Mouse (Mus musculus) NIH3T3 (cell line): ENCODE data around the gene Gm17622.
A peak's percentile ranks its signal among the peaks of the same experiment; 100 is the strongest.

Experiments
- DNase-seq: peaks from one replicate; pipeline ENCODE4 v3.0.0-alpha.2; 2012; ENCODE audit warnings: low read depth

Gm17622 gene

DNA sequence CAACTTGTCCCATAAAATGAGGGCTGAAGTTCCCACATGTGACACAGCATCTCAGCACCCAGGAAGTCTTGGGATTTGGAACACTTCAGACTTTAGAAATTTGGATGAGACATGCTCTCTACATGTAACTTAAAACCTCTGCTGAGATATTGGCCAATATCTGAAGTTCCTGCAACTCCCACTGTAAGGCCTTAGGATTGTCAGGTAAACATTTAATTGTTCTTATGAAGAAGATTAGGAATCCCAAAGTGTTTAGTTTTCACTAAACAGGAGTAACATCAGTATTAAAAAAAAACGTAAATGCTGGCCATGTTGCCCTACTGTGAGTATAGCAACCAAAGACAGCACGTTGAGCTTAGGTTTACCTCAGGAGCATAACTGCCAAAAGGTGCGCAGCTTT, at the start of gene Gm17622:
Gene Gm17622 (plus strand): TSS at position 301 of the 400 bp plus-strand sequence.
- DNase-seq = no peak

- no peak for DNase-seq
These were observed 40.2 kb upstream of the Gm17622 start for GRCm38 (mm10) chr13:96450205-96450856.

- peak; percentile 48 for DNase-seq
These were observed 39.7 kb upstream of the Gm17622 start for GRCm38 (mm10) chr13:96450869-96451268.

- DNase-seq = no peak
These were observed 39.0 kb upstream of the Gm17622 start for GRCm38 (mm10) chr13:96451386-96452140.

DNA sequence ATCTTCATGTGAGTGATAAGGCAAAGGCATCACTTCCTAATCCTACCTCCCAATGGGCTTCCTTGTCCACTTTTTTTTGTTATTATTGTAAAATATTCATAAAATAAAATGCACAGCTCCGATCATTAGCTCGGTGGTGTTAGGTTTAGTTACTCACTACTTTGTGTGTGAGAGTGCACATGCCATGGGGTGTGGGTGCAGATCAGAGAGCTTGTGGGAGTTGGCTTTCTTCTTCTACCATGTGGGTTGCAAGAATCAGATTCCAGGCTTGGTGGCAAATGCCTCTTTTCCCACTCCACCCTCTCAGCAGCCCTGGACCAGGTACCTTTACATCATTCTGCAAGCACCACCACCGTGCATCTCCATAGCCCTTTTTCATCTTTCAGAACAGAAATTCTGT, 37.9 kb upstream of the Gm17622 start:
- no peak for DNase-seq

DNA sequence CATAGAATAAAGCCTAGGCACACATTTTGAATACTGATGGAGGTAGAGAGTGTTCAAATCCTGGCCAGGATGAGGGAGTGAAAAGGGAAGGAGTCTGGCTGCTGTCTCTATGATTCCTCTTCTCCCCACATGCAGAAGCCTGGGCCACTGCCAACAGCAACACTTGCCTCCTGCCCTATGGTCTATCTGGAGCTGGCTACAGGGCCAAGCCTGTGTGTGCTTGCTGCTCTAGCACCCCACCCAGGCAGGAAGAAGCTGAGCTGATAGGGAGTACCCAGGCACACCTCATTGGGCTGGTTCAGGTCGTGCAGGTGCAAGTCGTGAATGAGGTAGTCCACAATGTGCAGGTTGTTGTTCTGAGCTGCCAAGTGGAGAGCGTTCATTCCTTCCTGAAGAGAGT, 36.2 kb upstream of the Gm17622 start:
- peak; percentile 57 for DNase-seq

DNA sequence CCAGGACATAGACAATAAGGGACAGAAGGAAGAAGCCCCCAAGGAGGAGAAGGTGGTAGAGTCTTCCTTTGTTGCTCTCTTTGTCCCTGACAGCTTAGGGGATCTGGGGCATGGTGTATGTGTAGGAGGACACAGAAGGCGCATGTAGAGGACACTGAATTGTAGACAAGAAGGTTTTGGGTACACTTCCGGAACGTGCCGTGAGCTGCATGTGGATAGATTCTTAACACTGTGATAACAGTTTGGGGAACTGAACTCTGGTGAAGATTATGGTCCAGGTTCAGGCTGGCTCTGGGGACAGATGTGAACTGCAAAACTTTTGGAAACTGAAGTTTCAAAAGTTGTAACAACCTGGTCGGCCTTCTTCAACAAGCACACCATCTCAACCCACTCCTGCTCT, 33.0 kb upstream of the Gm17622 start:
- DNase-seq = no peak

- DNase-seq = no peak
These were observed 32.5 kb upstream of the Gm17622 start for GRCm38 (mm10) chr13:96458018-96458417.

- DNase-seq = no peak
These were observed 31.9 kb upstream of the Gm17622 start for GRCm38 (mm10) chr13:96458606-96459005.

- DNase-seq = no peak
These were observed 27.9 kb upstream of the Gm17622 start for GRCm38 (mm10) chr13:96462644-96463043.

- no peak for DNase-seq
These were observed 25.2 kb upstream of the Gm17622 start for GRCm38 (mm10) chr13:96465315-96465714.

GRCm38 (mm10) chr13:96468678-96469077, 21.9 kb upstream of the Gm17622 start:
- no peak for DNase-seq

- DNase-seq = no peak
These were observed 20.0 kb upstream of the Gm17622 start for GRCm38 (mm10) chr13:96470556-96470955.

DNA sequence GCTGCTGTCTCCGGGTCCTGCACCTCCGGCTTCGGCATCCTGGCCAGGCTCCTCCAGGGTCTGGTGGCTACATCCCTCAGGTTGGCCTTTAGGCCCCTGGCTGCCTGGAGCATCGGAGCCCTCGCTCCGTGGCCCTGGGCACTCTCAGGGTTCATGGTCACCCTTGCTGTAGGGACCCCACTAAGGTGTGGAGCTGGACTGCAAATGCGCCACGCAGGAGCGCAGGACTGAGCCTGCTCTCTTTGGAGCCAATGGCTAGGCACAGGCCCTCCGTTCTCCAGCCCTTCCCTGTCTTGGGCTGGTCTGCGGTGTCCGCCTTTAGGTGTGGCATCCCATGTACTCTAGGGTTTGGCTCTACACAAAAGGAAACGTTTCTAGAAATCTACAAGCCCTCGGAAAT, 19.6 kb upstream of the Gm17622 start, which contains the start of gene Ankdd1b:
Gene Ankdd1b (minus strand): TSS at position 242 of the 400 bp plus-strand sequence.
- no peak for DNase-seq

DNA sequence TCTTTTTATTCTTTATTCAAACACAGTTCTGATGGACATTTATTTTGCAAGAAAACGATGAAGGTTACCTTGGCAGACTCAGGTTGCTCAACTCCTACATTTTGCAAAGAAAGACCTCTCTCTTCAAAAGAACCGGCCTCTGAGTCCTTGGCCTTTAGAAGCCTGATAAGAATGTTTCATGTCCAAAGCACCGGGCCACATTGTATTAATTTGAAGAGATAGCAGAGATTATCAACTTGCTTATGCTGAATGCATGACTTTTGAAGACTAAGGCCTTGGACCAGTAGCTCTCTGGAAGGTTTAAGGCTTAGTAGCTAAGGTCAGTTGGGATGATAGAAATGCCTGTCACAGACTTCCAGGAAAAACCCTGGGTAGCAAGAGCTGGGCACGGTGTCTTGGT, 13.3 kb upstream of the Gm17622 start:
- no peak for DNase-seq

DNA sequence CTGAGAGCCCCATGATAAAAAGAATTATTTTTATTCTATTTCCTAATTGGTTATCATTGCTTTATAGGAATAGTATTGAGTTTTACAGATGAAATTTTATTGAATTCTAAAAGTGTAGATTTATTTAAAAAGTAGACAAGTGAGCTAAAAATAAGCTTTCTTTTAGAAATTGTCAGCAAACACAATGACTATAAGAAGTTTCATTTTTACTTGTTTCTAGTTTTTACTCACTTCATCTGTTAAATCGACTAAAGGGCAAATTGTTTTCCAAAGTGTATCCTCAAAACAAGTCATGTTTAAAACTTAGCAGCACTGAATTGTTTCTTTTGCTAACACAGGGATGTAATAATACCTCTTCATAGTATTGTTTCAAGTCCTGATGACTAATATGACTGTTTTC, 11.5 kb upstream of the Gm17622 start:
- DNase-seq = no peak

- peak; percentile 6 for DNase-seq
These were observed 3.3 kb upstream of the Gm17622 start for GRCm38 (mm10) chr13:96487230-96487629.

GRCm38 (mm10) chr13:96487968-96488367, 2.6 kb upstream of the Gm17622 start:
- DNase-seq = no peak

- no peak for DNase-seq
These were observed 6.1 kb downstream of the Gm17622 start for GRCm38 (mm10) chr13:96496630-96497029.

GRCm38 (mm10) chr13:96499891-96500290, 9.4 kb downstream of the Gm17622 start:
- no peak for DNase-seq

- DNase-seq = no peak
These were observed 15.1 kb downstream of the Gm17622 start for GRCm38 (mm10) chr13:96505661-96506060.

GRCm38 (mm10) chr13:96506313-96506712, 15.8 kb downstream of the Gm17622 start:
- no peak for DNase-seq

- DNase-seq = no peak
These were observed 17.0 kb downstream of the Gm17622 start for GRCm38 (mm10) chr13:96507541-96507940.

- peak; percentile 69 for DNase-seq
These were observed 20.1 kb downstream of the Gm17622 start for GRCm38 (mm10) chr13:96510635-96511034.
